Mouse (Mus musculus): Measurements from ENCODE around the gene Tnk2. TPM values are rescaled to one million over a fixed set of nuclear protein-coding genes. Genes with fewer than 3 reads are reported as not detected.

Tnk2 gene
- polyA plus RNA-seq, 1 experiment from 2014 or later, result 17.7 TPM

GRCm38 (mm10) chr16:32708457-32709033, 64.9 kb downstream of the Tnk2 start:
- no peaks in the 10 kb centered on the region for H3K9me3 ChIP-seq
- WGBS, result 80% methylated on average over 10 of the region's 10 CpGs
- ATAC-seq, result no peak

GRCm38 (mm10) chr16:32709116-32709515, 65.4 kb downstream of the Tnk2 start:
- Histone ChIP-seq H3K4me2 (replicated peaks) (no peak overlapping the region), H3K4me3 (replicated peaks) (no peak overlapping the region), H3K9me3 (no peaks in the 10 kb centered on the region), H3K27me3 (no peaks in the 10 kb centered on the region), H3K36me3 (no peaks in the 10 kb centered on the region), H3K27ac (no peak overlapping the region), H3K4me1 (replicated peaks) (no peaks in the 10 kb centered on the region), H3K9ac (replicated peaks) (no peak overlapping the region)
- no peak for ATAC-seq
- WGBS, result 93% methylated on average over 8 of the region's 8 CpGs

More at GRCm38 (mm10) chr16:32708457-32709033, 64.9 kb downstream of the Tnk2 start:
- Histone ChIP-seq H3K4me1 (replicated peaks) (no peaks in the 10 kb centered on the region), H3K9ac (replicated peaks) (no peak overlapping the region), H3K36me3 (no peaks in the 10 kb centered on the region), H3K4me2 (replicated peaks) (no peak overlapping the region), H3K27ac (no peak overlapping the region), H3K27me3 (no peaks in the 10 kb centered on the region), H3K4me3 (replicated peaks) (no peak overlapping the region)

- no peak overlapping the region for H3K4me2 ChIP-seq (replicated peaks)
- H3K27ac ChIP-seq, result no peak overlapping the region
- H3K4me1 ChIP-seq (replicated peaks), result 0 out of 2 replicates have a peak, but pooled peaks cover 3% of the 10 kb centered on the region
- H3K36me3 ChIP-seq, result no peaks in the 10 kb centered on the region
- WGBS, result 87% methylated on average over 14 of the region's 14 CpGs
- H3K9me3 ChIP-seq, result no peaks in the 10 kb centered on the region
- ATAC-seq, result no peak
- no peaks in the 10 kb centered on the region for H3K27me3 ChIP-seq
- H3K4me3 ChIP-seq (replicated peaks), result no peak overlapping the region
- no peak overlapping the region for H3K9ac ChIP-seq (replicated peaks)
These were observed 66.9 kb downstream of the Tnk2 start for GRCm38 (mm10) chr16:32710426-32711070.

- Histone ChIP-seq H3K27ac (no peak overlapping the region), H3K9me3 (no peaks in the 10 kb centered on the region), H3K27me3 (no peaks in the 10 kb centered on the region), H3K4me1 (replicated peaks) (0 out of 2 replicates have a peak, but pooled peaks cover 3% of the 10 kb centered on the region), H3K4me2 (replicated peaks) (no peak overlapping the region), H3K9ac (replicated peaks) (no peak overlapping the region), H3K4me3 (replicated peaks) (no peak overlapping the region), H3K36me3 (no peaks in the 10 kb centered on the region)
- ATAC-seq, result no peak
- WGBS, result 82% methylated on average over 11 of the region's 11 CpGs
These were observed 68.5 kb downstream of the Tnk2 start for GRCm38 (mm10) chr16:32712202-32712601.

- Histone ChIP-seq H3K27me3 (no peaks in the 10 kb centered on the region), H3K4me2 (replicated peaks) (no peak overlapping the region), H3K9ac (replicated peaks) (no peak overlapping the region), H3K27ac (no peak overlapping the region), H3K9me3 (no peaks in the 10 kb centered on the region), H3K36me3 (no peaks in the 10 kb centered on the region), H3K4me3 (replicated peaks) (no peak overlapping the region), H3K4me1 (replicated peaks) (0 out of 2 replicates have a peak, but pooled peaks cover 3% of the 10 kb centered on the region)
- ATAC-seq, result no peak
- 78% methylated on average over 6 of the region's 6 CpGs for WGBS
These were observed 69.9 kb downstream of the Tnk2 start for GRCm38 (mm10) chr16:32713556-32713955.

- H3K36me3 ChIP-seq, result no peaks in the 10 kb centered on the region
- no peak overlapping the region for H3K4me2 ChIP-seq (replicated peaks)
- WGBS, result 29% methylated on average over 13 of the region's 13 CpGs
- no peak for ATAC-seq
- H3K9me3 ChIP-seq, result no peaks in the 10 kb centered on the region
- H3K9ac ChIP-seq (replicated peaks), result no peak overlapping the region
- 0 out of 2 replicates have a peak, but pooled peaks cover 3% of the 10 kb centered on the region for H3K4me1 ChIP-seq (replicated peaks)
- H3K4me3 ChIP-seq (replicated peaks), result no peak overlapping the region
- H3K27me3 ChIP-seq, result no peaks in the 10 kb centered on the region
- no peak overlapping the region for H3K27ac ChIP-seq
These were observed 71.7 kb downstream of the Tnk2 start for GRCm38 (mm10) chr16:32715364-32715763.

- Histone ChIP-seq H3K27me3 (no peaks in the 10 kb centered on the region), H3K4me2 (replicated peaks) (no peak overlapping the region), H3K4me1 (replicated peaks) (no peaks in the 10 kb centered on the region), H3K9me3 (no peaks in the 10 kb centered on the region), H3K36me3 (no peaks in the 10 kb centered on the region), H3K9ac (replicated peaks) (no peak overlapping the region), H3K4me3 (replicated peaks) (no peak overlapping the region), H3K27ac (no peak overlapping the region)
- WGBS, result 90% methylated on average over 7 of the region's 7 CpGs
- no peak for ATAC-seq
These were observed 79.5 kb downstream of the Tnk2 start for GRCm38 (mm10) chr16:32723163-32723562.

GRCm38 (mm10) chr16:32723767-32724166, 80.1 kb downstream of the Tnk2 start:
- Histone ChIP-seq H3K27ac (no peak overlapping the region), H3K4me1 (replicated peaks) (no peaks in the 10 kb centered on the region), H3K4me2 (replicated peaks) (no peak overlapping the region), H3K9ac (replicated peaks) (no peak overlapping the region), H3K4me3 (replicated peaks) (no peak overlapping the region), H3K36me3 (no peaks in the 10 kb centered on the region), H3K27me3 (no peaks in the 10 kb centered on the region), H3K9me3 (no peaks in the 10 kb centered on the region)
- WGBS, result 75% methylated on average over 4 of the region's 4 CpGs
- ATAC-seq, result no peak

- Histone ChIP-seq H3K27ac (no peak overlapping the region), H3K9me3 (no peaks in the 10 kb centered on the region), H3K36me3 (no peaks in the 10 kb centered on the region), H3K4me2 (replicated peaks) (no peak overlapping the region), H3K4me1 (replicated peaks) (no peaks in the 10 kb centered on the region), H3K9ac (replicated peaks) (no peak overlapping the region), H3K4me3 (replicated peaks) (no peak overlapping the region), H3K27me3 (no peaks in the 10 kb centered on the region)
- no peak for ATAC-seq
- 82% methylated on average over 2 of the region's 2 CpGs for WGBS
These were observed 80.6 kb downstream of the Tnk2 start for GRCm38 (mm10) chr16:32724259-32724658.

- H3K27me3 ChIP-seq, result no peaks in the 10 kb centered on the region
- H3K27ac ChIP-seq, result no peak overlapping the region
- ATAC-seq, result no peak
- H3K36me3 ChIP-seq, result no peaks in the 10 kb centered on the region
- H3K4me1 ChIP-seq (replicated peaks), result no peaks in the 10 kb centered on the region
- no peaks in the 10 kb centered on the region for H3K9me3 ChIP-seq
- H3K4me2 ChIP-seq (replicated peaks), result no peak overlapping the region
- no peak overlapping the region for H3K9ac ChIP-seq (replicated peaks)
- no peak overlapping the region for H3K4me3 ChIP-seq (replicated peaks)
These were observed 82.8 kb downstream of the Tnk2 start for GRCm38 (mm10) chr16:32726501-32726900.

- H3K4me2 ChIP-seq (replicated peaks), result no peak overlapping the region
- no peak for ATAC-seq
- H3K4me3 ChIP-seq (replicated peaks), result no peak overlapping the region
- no peaks in the 10 kb centered on the region for H3K36me3 ChIP-seq
- H3K4me1 ChIP-seq (replicated peaks), result no peaks in the 10 kb centered on the region
- no peak overlapping the region for H3K9ac ChIP-seq (replicated peaks)
- H3K27ac ChIP-seq, result no peak overlapping the region
- no peaks in the 10 kb centered on the region for H3K9me3 ChIP-seq
- H3K27me3 ChIP-seq, result no peaks in the 10 kb centered on the region
These were observed 84.6 kb downstream of the Tnk2 start for GRCm38 (mm10) chr16:32728240-32728639.

- H3K9me3 ChIP-seq, result no peaks in the 10 kb centered on the region
- H3K4me2 ChIP-seq (replicated peaks), result no peak overlapping the region
- H3K9ac ChIP-seq (replicated peaks), result no peak overlapping the region
- ATAC-seq, result no peak
- H3K4me1 ChIP-seq (replicated peaks), result no peaks in the 10 kb centered on the region
- H3K27me3 ChIP-seq, result no peaks in the 10 kb centered on the region
- 78% methylated on average over 1 of the region's 1 CpGs for WGBS
- no peaks in the 10 kb centered on the region for H3K36me3 ChIP-seq
- no peak overlapping the region for H3K4me3 ChIP-seq (replicated peaks)
- no peak overlapping the region for H3K27ac ChIP-seq
These were observed 85.1 kb downstream of the Tnk2 start for GRCm38 (mm10) chr16:32728730-32729129.

Data from midbrain, embryonic 13.5 days (tissue).